Mouse (Mus musculus) limb, embryonic 13.5 days (tissue): ENCODE data around the gene Map3k1. TPM values are rescaled to one million over a fixed set of nuclear protein-coding genes. Genes with fewer than 3 reads are reported as not detected.

Experiments
- ATAC-seq: fragments of 200-750 bp; cut with Nextera tagmentation; 2 replicates; pipeline ENCODE4 v1.8.0; 2017; ENCODE audit warnings: low read depth, moderate number of reproducible peaks, moderate TSS enrichment; ENCODE audit not compliant: low FRiP score
- H3K27ac ChIP-seq: fragments of 300-500 bp; sonication (generic); 2 replicates; pipeline ENCODE4 v1.5.1; 2015; ENCODE audit warnings: inconsistent platforms, mild to moderate bottlenecking, moderate library complexity
- H3K27me3 ChIP-seq: fragments of 300-500 bp; sonication (generic); 2 replicates; pipeline ENCODE4 v1.6.1; 2015; ENCODE audit warnings: mild to moderate bottlenecking, inconsistent platforms
- H3K36me3 ChIP-seq: fragments of 300-500 bp; sonication (generic); 2 replicates; pipeline ENCODE4 v1.6.1; 2015; ENCODE audit warnings: inconsistent platforms, mild to moderate bottlenecking, moderate library complexity
- H3K4me1 ChIP-seq: fragments of 300-500 bp; sonication (generic); 2 replicates; pipeline ENCODE4 v1.6.1; 2015; ENCODE audit warnings: inconsistent platforms
- H3K4me2 ChIP-seq: fragments of 300-500 bp; sonication (generic); replicated peaks from 2 replicates; pipeline ENCODE4 v1.6.1; 2015; ENCODE audit warnings: inconsistent platforms, mild to moderate bottlenecking, moderate library complexity
- H3K4me3 ChIP-seq: fragments of 300-500 bp; sonication (generic); 2 replicates; pipeline ENCODE4 v1.5.1; 2015; ENCODE audit warnings: moderate library complexity, mild to moderate bottlenecking, inconsistent platforms
- H3K9ac ChIP-seq: fragments of 300-500 bp; sonication (generic); 2 replicates; pipeline ENCODE4 v1.6.1; 2015; ENCODE audit warnings: mild to moderate bottlenecking, inconsistent platforms
- H3K9me3 ChIP-seq: fragments of 300-500 bp; sonication (generic); 2 replicates; pipeline ENCODE4 v1.6.1; 2016; ENCODE audit warnings: inconsistent platforms
- WGBS: fragments of 180-500 bp; shearing (Covaris S2); methylation state at CpG from one replicate; pipeline ENCODE4 v1.1.7; 2015; 5-methylcytosine and 5-hydroxymethylcytosine counted together
- polyA plus RNA-seq: library from polyadenylated mRNA; unstranded; fragments of >200 nt; fragmentation: Nextera tagmentation; extraction: Ambion mirVana; gene quantifications from 2 replicates; pipeline ENCODE4 v1.2.1, GENCODE M21; 2015

Gene Map3k1
- polyA plus RNA-seq, 1 experiment from 2014 or later: 14.2 TPM

DNA sequence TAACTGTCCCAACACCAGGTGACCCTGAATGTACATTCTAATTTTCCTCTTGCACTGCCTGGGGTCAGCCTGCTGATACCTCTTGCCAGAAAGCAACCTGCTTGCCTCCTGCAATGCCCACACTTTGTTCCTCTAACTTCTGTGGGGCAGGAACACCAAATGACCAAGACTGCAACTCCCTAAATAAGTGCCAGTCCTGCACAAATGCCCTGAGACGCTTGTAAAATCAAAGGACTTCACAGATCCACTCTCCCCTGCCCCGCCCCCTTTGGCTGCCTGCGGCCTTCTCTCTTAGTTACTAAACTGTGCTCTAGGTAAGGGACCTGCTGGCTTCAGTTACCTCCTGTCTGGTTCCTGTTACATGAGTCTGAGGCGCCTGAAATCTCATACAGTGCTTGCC lies 7.9 kb downstream of the Map3k1 start:
- Histone ChIP-seq H3K27ac (no peak overlapping the region), H3K9ac (no peak overlapping the region), H3K4me1 (peaks cover 85% of the 10 kb centered on the region), H3K4me2 (no peak overlapping the region), H3K36me3 (no peaks in the 10 kb centered on the region), H3K4me3 (no peak overlapping the region), H3K27me3 (no peaks in the 10 kb centered on the region), H3K9me3 (no peaks in the 10 kb centered on the region)
- no peak for ATAC-seq
- 15% methylated on average over 4 of the region's 4 CpGs for WGBS

DNA sequence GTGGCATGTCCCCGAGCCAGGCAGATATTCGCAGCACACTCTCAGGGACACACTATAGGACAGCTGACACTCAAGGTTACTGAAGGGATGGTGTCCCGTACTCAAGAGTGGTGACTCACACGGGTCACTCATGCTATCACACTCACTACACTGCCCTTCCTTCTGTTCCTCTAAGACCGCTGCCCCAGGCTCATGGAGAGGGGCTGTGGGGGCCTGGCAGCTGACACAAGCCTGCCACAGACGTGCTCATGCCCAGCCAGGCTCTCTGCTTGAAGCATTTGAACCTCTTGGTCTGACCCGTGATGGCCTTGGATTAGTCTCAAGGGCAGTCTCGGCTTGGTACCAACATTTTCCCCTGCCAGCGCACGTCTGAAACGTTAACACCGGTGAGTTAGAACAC lies 10.7 kb downstream of the Map3k1 start:
- no peak overlapping the region for H3K4me2 ChIP-seq
- H3K36me3 ChIP-seq: no peaks in the 10 kb centered on the region
- 71% methylated on average over 12 of the region's 12 CpGs for WGBS
- H3K4me1 ChIP-seq: peaks cover 81% of the 10 kb centered on the region
- H3K27me3 ChIP-seq: no peaks in the 10 kb centered on the region
- no peak overlapping the region for H3K27ac ChIP-seq
- ATAC-seq: no peak
- no peaks in the 10 kb centered on the region for H3K9me3 ChIP-seq
- H3K9ac ChIP-seq: no peak overlapping the region
- no peak overlapping the region for H3K4me3 ChIP-seq

DNA sequence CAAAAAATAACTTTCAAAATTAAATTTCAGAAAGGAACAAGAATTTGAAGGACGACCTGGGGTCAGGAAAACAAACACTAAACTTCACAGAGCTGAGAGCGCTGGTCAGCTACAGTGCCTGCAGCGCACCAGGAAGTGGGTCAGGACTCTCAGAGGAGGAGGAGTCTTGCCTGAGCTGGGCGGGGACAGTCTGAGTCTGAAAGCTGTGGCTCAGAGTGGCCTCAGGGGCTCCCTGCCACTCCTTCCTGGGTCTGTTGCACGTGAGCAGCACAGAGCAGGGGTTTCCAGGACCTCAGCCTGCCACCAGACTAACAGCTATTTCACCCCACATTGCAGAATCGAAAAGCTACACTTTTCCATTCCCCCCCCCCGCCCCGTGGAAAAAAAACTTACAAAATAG lies 11.8 kb downstream of the Map3k1 start:
- H3K4me1 ChIP-seq: peaks cover 83% of the 10 kb centered on the region
- H3K9me3 ChIP-seq: no peaks in the 10 kb centered on the region
- no peak overlapping the region for H3K4me3 ChIP-seq
- H3K27ac ChIP-seq: no peak overlapping the region
- H3K36me3 ChIP-seq: no peaks in the 10 kb centered on the region
- no peak overlapping the region for H3K9ac ChIP-seq
- WGBS: 15% methylated on average over 8 of the region's 8 CpGs
- ATAC-seq: peak; percentile 72
- no peaks in the 10 kb centered on the region for H3K27me3 ChIP-seq
- H3K4me2 ChIP-seq: peak overlapping the region; percentile 37

DNA sequence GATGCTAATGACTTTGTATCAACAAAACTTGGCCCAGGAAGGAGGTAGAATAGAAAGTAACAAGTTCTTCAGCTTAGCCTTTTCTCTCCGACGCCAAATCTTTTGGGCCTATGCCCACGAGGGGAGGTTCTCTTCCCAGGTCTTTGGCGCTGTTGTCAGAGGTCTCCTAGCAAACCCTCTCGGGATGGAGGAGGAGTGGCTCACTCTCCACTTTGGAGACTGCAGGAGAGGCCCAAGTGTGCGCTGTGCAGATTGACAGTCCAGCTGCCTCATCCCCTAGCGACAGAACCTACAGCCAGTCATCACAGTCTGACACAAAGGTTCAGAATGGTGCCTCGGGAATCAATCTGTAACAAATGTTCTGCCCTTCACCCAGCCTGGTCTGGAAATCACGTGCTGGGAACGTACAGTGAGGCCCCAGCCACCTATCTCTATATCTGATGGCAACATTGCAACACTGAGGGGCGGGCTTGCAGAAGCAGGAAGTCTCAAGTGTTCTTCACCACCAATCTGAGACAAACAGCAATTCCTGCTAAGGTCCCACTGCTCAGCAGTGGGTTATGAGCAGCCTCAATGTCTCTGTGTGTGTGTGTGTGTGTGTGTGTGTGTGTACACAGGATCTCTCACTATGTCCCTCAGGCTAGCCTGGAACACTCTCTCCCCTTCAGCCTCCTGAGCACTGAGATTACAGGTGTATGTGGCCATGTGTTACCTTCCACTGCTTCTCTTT lies 12.4 kb downstream of the Map3k1 start:
- Histone ChIP-seq H3K9ac (no peak overlapping the region), H3K27ac (peak overlapping the region; percentile 33), H3K27me3 (no peaks in the 10 kb centered on the region), H3K9me3 (no peaks in the 10 kb centered on the region), H3K36me3 (no peaks in the 10 kb centered on the region), H3K4me2 (no peak overlapping the region; the same call in 1 of the 2 replicates), H3K4me3 (no peak overlapping the region), H3K4me1 (peaks cover 83% of the 10 kb centered on the region)
- WGBS: 72% methylated on average over 11 of the region's 11 CpGs
- 0 out of 2 replicates have a peak, but pooled peaks have one; percentile 33 for ATAC-seq

GRCm38 (mm10) chr13:111792975-111793287 lies 15.9 kb downstream of the Map3k1 start:
- Histone ChIP-seq H3K4me1 (peaks cover 88% of the 10 kb centered on the region), H3K36me3 (no peaks in the 10 kb centered on the region), H3K9me3 (no peaks in the 10 kb centered on the region), H3K4me3 (no peak overlapping the region), H3K9ac (no peak overlapping the region), H3K27me3 (no peaks in the 10 kb centered on the region), H3K27ac (no peak overlapping the region), H3K4me2 (no peak overlapping the region)
- WGBS: 84% methylated on average over 14 of the region's 14 CpGs
- no peak for ATAC-seq

- no peaks in the 10 kb centered on the region for H3K36me3 ChIP-seq
- H3K4me1 ChIP-seq: peaks cover 82% of the 10 kb centered on the region
- WGBS: 54% methylated on average over 16 of the region's 16 CpGs
- H3K4me2 ChIP-seq: no peak overlapping the region
- H3K27ac ChIP-seq: no peak overlapping the region
- H3K9me3 ChIP-seq: no peaks in the 10 kb centered on the region
- no peaks in the 10 kb centered on the region for H3K27me3 ChIP-seq
- ATAC-seq: no peak
- H3K4me3 ChIP-seq: no peak overlapping the region
- H3K9ac ChIP-seq: no peak overlapping the region
Observed at GRCm38 (mm10) chr13:111792130-111792974, 16.4 kb downstream of the Map3k1 start.

DNA sequence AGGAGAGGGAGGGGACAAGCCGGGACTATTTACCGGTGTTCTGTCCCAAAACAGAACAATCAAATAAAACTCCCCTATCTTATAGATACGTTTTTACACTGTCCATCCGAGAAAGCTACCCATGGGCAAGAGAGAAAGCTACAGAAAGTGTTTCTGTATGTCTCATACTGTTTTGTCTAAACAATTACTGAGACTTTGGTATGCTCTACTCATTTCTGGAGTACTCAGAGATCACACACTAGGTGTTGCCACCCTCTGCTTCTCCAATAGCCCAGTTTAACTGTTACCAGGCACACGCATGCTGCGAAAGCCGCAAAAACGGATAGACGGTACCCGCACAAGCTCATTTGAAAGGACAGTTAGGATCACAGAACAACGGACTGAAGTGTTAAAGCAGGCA lies 17.2 kb downstream of the Map3k1 start:
- no peaks in the 10 kb centered on the region for H3K27me3 ChIP-seq
- H3K4me2 ChIP-seq: no peak overlapping the region
- WGBS: 81% methylated on average over 11 of the region's 11 CpGs
- no peak overlapping the region for H3K9ac ChIP-seq
- H3K27ac ChIP-seq: no peak overlapping the region
- no peaks in the 10 kb centered on the region for H3K9me3 ChIP-seq
- ATAC-seq: no peak
- no peaks in the 10 kb centered on the region for H3K36me3 ChIP-seq
- H3K4me3 ChIP-seq: no peak overlapping the region
- peaks cover 76% of the 10 kb centered on the region for H3K4me1 ChIP-seq

GRCm38 (mm10) chr13:111789420-111790065 lies 19.2 kb downstream of the Map3k1 start:
- Histone ChIP-seq H3K27me3 (no peaks in the 10 kb centered on the region), H3K4me3 (no peak overlapping the region), H3K27ac (no peak overlapping the region), H3K36me3 (no peaks in the 10 kb centered on the region), H3K4me1 (peaks cover 68% of the 10 kb centered on the region), H3K9ac (0 out of 2 replicates have a peak overlapping the region, but pooled peaks have one; percentile 13), H3K9me3 (no peaks in the 10 kb centered on the region), H3K4me2 (0 out of 2 replicates have a peak overlapping the region, but pooled peaks have one; percentile 7)
- 27% methylated on average over 9 of the region's 9 CpGs for WGBS
- ATAC-seq: no peak

DNA sequence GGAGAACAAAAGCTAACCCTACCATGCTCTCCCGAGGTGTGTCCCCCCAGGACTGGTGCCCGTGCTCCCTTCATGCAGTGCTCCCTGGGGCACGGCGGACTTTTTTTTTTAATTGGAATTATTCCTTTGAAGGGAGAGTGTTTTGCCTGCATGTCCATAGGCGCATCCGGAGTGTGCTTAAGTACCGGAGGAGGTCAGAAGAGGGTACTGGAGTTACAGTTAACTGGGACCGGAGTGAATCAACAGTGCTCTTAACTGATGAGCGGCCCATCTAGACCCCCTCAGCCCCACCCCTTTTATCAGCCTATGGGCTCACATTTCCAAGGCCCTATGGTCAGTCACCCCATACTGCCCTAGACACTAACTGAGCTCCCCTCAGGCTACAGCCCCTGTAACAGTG lies 19.9 kb downstream of the Map3k1 start:
- Histone ChIP-seq H3K4me1 (peaks cover 62% of the 10 kb centered on the region), H3K9ac (no peak overlapping the region)

GRCm38 (mm10) chr13:111787857-111788619 lies 20.8 kb downstream of the Map3k1 start:
- peak overlapping the region; percentile 23 for H3K4me2 ChIP-seq
- no peaks in the 10 kb centered on the region for H3K9me3 ChIP-seq
- WGBS: 33% methylated on average over 18 of the region's 18 CpGs
- H3K36me3 ChIP-seq: no peaks in the 10 kb centered on the region; the same call in 1 of the 2 replicates
- H3K4me3 ChIP-seq: no peak overlapping the region
- H3K27me3 ChIP-seq: no peaks in the 10 kb centered on the region
- peaks cover 56% of the 10 kb centered on the region for H3K4me1 ChIP-seq
- ATAC-seq: peak; percentile 25; the same call in 1 of the 2 replicates
- no peak overlapping the region for H3K27ac ChIP-seq
- H3K9ac ChIP-seq: no peak overlapping the region

More for the DNA sequence above, 19.9 kb downstream of the Map3k1 start:
- Histone ChIP-seq H3K36me3 (no peaks in the 10 kb centered on the region), H3K4me2 (peak overlapping the region; percentile 23), H3K9me3 (no peaks in the 10 kb centered on the region), H3K27ac (no peak overlapping the region), H3K4me3 (no peak overlapping the region), H3K27me3 (no peaks in the 10 kb centered on the region)
- ATAC-seq: no peak
- 62% methylated on average over 9 of the region's 9 CpGs for WGBS

DNA sequence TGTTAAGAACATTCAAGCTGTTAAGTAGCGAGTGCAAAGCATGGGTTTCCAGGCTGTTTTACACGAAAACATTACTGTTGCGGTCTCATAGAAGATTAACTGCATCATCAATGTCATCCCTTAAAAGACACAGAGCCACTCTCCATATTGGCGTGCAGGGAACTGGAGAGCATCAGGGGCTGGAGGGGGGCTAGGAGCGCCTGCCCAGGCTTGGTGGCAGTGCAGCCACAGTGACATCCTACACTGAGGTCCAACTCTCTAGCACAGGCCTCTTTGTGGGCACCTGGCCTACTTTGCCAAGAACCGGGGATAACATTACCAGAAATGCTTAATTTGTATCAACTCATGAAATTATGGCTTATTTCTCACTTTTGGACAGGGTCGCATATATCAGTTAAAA lies 22.2 kb downstream of the Map3k1 start:
- Histone ChIP-seq H3K4me2 (no peak overlapping the region), H3K4me3 (no peak overlapping the region), H3K9me3 (no peaks in the 10 kb centered on the region), H3K36me3 (peaks cover 7% of the 10 kb centered on the region; the same call in 1 of the 2 replicates), H3K27me3 (no peaks in the 10 kb centered on the region), H3K9ac (no peak overlapping the region), H3K4me1 (peaks cover 41% of the 10 kb centered on the region), H3K27ac (no peak overlapping the region)
- ATAC-seq: no peak
- WGBS: 91% methylated on average over 7 of the region's 7 CpGs
